Mouse (Mus musculus): Measurements from ENCODE around the gene Them4. TPM values are rescaled to one million over a fixed set of nuclear protein-coding genes. Genes with fewer than 3 reads are reported as not detected.

Gene Them4
- polyA plus RNA-seq, 1 experiment, result 2.1 TPM

DNA sequence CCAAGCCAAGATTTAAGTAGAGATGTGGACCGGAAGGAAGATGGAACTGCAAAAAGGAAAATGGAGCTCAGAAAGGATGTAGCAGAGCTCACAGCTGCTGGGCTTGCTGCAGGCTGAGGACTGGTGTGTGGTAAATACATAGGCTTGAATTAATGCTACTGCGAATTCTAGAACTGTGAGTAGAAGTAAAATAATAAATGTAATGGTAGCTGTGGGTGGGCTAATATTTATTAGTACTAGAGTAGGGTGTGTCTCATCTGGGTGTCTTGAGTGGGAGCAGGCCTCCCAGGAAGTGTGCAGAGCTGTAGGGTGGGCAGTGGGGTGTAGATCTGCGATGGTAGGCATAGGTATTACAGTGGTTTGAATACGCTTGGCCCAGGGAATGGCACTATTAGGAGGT is 24.6 kb downstream of the Them4 start:
- TF ChIP-seq GATA1 (IDR thresholded peaks at IDR 0.05; ENCODE audit: borderline replicate concordance, low read length), result no peak
- no peak for TF ChIP-seq FLI1 (IDR thresholded peaks at IDR 0.05; ENCODE audit: low read length)
- 0 out of 2 replicates have a peak, but pooled peaks cover 3% of the 10 kb centered on the region for H3K9me3 ChIP-seq
- H3K4me1 ChIP-seq, result no peaks in the 10 kb centered on the region
- no peaks in the 10 kb centered on the region for H3K36me3 ChIP-seq (replicated peaks; ENCODE audit: low read length)
- H3K4me3 ChIP-seq (replicated peaks), result no peak overlapping the region
- H3K27me3 ChIP-seq (replicated peaks), result no peaks in the 10 kb centered on the region

DNA sequence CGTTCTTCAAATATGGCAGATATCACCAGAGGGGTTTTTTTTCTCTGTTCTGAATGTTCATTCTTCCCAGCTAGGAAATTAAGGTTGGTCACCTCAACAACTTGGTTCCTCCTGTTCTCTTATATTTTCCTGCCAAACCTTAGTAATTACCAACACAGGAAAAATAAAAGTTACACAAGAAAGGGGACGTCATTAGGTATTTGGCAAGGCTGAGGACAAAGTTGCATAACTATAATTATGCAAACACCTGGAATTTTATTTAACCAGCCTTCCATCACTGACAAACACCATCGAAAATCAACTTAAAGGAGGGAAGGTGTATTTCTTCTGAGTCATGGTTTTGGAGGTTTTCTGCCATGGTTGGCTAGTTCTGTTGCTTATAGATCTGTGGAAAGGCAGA is 28.6 kb downstream of the Them4 start:
- Histone ChIP-seq H3K4me3 (replicated peaks) (no peak overlapping the region), H3K4me1 (no peaks in the 10 kb centered on the region), H3K36me3 (replicated peaks; ENCODE audit: low read length) (no peaks in the 10 kb centered on the region), H3K27me3 (replicated peaks) (peaks cover 4% of the 10 kb centered on the region), H3K9me3 (0 out of 2 replicates have a peak, but pooled peaks cover 3% of the 10 kb centered on the region)
- TF ChIP-seq GATA1 (IDR thresholded peaks at IDR 0.05; ENCODE audit: borderline replicate concordance, low read length), result no peak
- no peak for TF ChIP-seq FLI1 (IDR thresholded peaks at IDR 0.05; ENCODE audit: low read length)

DNA sequence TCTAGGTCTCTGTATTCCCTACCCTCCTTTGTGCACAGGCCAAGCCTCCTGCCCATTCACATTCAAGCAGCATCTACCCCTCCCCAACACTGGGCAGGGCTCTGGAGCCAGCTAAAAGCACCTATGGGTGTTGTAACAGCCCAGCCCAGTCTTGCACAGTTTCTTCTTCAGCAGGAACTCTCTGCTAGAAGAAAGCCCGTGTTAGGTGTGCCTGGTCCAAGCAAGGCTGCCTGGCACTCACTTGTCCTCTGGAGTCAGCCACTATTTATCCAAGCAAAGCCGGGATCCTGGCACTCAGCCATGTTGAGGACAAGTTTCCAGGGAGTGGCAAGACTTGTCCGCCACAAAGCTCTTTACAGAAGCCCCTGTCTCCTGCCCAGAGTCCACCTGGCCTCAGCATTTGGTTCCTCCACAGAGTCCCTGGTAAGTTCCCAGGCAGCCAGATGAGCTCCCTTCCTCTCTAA is 32.1 kb downstream of the Them4 start, which contains the start of gene Them5:
Gene Them5 (plus strand): TSS at position 141 of the 464 bp plus-strand sequence.
- H3K9me3 ChIP-seq, result 0 out of 2 replicates have a peak, but pooled peaks cover 3% of the 10 kb centered on the region

DNA sequence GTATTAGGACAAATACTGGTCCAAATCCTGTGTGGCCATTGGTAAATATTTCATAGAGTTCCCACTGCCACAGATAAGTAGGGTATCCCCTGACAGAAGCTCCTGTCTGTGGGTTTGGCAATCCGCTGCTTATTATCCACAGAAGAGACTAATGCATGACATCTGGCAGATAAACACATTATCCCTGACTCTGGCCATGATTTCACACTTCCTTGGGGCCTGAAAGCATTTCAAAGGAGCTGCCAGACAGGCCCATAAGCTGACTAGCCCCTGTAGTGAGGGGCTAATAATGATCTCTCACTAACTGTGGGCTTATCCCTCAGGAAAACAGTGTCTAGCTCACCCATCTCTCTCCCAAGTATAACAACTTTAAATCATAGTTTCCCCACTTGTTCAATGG is 32.7 kb downstream of the Them4 start:
- no peak for TF ChIP-seq FLI1 (IDR thresholded peaks at IDR 0.05; ENCODE audit: low read length)
- no peak for TF ChIP-seq GATA1 (IDR thresholded peaks at IDR 0.05; ENCODE audit: borderline replicate concordance, low read length)
- Histone ChIP-seq H3K27me3 (replicated peaks) (peaks cover 13% of the 10 kb centered on the region), H3K4me1 (no peaks in the 10 kb centered on the region), H3K36me3 (replicated peaks; ENCODE audit: low read length) (no peaks in the 10 kb centered on the region), H3K9me3 (0 out of 2 replicates have a peak, but pooled peaks cover 3% of the 10 kb centered on the region), H3K4me3 (replicated peaks) (no peak overlapping the region)

More for the DNA sequence above, 32.1 kb downstream of the Them4 start, which contains the start of gene Them5:
- peaks cover 13% of the 10 kb centered on the region for H3K27me3 ChIP-seq (replicated peaks)
- H3K4me1 ChIP-seq, result no peaks in the 10 kb centered on the region
- no peaks in the 10 kb centered on the region for H3K36me3 ChIP-seq (replicated peaks; ENCODE audit: low read length)
- H3K4me3 ChIP-seq (replicated peaks), result no peak within 1 kb of the TSS
- TF ChIP-seq FLI1 (IDR thresholded peaks at IDR 0.05; ENCODE audit: low read length) (no peak), GATA1 (IDR thresholded peaks at IDR 0.05; ENCODE audit: borderline replicate concordance, low read length) (no peak)

DNA sequence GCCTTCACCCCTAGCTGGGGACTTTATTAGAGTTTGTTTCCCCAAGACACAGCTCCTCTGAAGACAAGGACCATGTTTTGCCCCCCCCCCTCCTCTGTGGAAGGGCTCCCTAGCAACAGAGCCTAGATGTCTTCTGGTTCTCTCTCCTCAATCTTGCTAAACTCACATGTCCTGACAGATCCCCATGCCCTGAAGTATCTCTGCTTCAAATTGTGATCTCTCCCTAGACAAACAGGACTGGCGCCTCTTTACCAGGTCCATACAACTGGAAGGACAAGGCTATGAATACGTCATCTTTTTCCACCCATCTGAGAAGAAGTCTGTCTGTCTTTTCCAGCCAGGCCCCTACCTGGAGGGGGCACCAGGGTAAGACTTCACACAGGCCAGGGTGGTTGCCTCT is 34.3 kb downstream of the Them4 start:
- Histone ChIP-seq H3K27me3 (replicated peaks) (peaks cover 13% of the 10 kb centered on the region), H3K9me3 (no peaks in the 10 kb centered on the region), H3K36me3 (replicated peaks; ENCODE audit: low read length) (no peaks in the 10 kb centered on the region), H3K4me1 (no peaks in the 10 kb centered on the region), H3K4me3 (replicated peaks) (no peak overlapping the region)
- TF ChIP-seq FLI1 (IDR thresholded peaks at IDR 0.05; ENCODE audit: low read length) (no peak), GATA1 (IDR thresholded peaks at IDR 0.05; ENCODE audit: borderline replicate concordance, low read length) (no peak)

DNA sequence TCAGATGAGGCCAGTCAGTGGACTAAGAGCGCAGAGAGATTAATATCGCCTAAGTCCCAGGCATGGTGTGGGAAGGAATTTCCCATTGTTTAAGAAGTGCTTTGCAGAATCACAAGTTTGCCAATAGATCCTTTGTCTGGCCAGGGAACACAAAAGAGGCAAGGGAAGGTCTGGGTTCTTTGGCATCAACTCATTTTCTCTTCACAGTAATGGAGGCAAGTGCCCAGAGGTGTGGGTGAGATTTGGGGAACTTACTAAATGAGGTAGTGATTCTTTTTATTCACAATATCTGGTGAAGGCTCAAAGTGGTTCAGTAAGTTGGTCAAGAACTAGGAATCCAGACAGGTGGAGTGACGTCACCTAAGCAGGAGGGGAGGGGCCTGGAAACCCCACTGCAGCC is 35.0 kb downstream of the Them4 start:
- H3K27me3 ChIP-seq (replicated peaks), result peaks cover 17% of the 10 kb centered on the region
- H3K4me3 ChIP-seq (replicated peaks), result no peak overlapping the region
- no peaks in the 10 kb centered on the region for H3K9me3 ChIP-seq
- H3K36me3 ChIP-seq (replicated peaks; ENCODE audit: low read length), result no peaks in the 10 kb centered on the region
- H3K4me1 ChIP-seq, result no peaks in the 10 kb centered on the region
- TF ChIP-seq FLI1 (IDR thresholded peaks at IDR 0.05; ENCODE audit: low read length) (no peak), GATA1 (IDR thresholded peaks at IDR 0.05; ENCODE audit: borderline replicate concordance, low read length) (no peak)

DNA sequence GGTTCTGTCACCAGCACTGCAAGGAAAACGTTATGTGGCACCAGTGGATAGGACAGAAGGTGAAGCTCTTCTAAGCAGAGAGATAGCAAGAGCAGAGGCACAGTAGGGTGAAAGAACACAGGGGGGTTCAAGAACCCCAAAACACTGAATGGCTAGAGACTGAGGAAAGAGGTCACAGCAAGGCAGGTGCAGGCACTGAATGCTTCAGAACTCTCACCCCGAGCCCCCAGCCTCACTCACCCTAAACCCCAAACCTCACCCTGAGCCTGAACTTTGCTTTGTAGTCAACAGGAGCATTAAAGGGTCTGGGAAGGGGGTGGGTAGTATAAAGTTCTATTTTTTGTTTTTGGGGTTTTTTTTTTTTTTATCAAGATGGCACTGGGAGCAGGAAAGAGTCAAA is 38.3 kb downstream of the Them4 start:
- H3K4me1 ChIP-seq, result no peaks in the 10 kb centered on the region
- H3K4me3 ChIP-seq (replicated peaks), result no peak overlapping the region
- peaks cover 13% of the 10 kb centered on the region for H3K27me3 ChIP-seq (replicated peaks)
- peaks cover 15% of the 10 kb centered on the region for H3K9me3 ChIP-seq
- TF ChIP-seq GATA1 (IDR thresholded peaks at IDR 0.05; ENCODE audit: borderline replicate concordance, low read length) (no peak), FLI1 (IDR thresholded peaks at IDR 0.05; ENCODE audit: low read length) (no peak)
- H3K36me3 ChIP-seq (replicated peaks; ENCODE audit: low read length), result no peaks in the 10 kb centered on the region

DNA sequence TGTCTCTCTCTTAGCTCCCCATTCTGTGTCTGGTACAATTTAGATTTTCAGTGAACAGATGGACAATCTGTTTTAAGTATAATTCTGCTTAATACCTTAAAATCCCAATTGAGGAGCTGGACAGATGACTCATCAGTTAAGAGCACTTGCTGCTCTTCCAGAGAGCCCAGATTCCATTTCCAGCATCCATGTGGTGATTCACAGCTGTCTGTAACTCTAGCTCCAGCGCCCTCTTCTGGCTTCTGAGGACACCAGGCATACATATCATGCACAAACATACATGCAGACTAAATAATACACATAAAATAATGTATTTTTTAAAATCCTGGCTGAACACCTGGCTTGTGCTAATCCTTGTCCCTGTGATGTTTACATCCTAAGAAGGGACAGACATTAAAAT is 50.9 kb downstream of the Them4 start:
- peaks cover 22% of the 10 kb centered on the region for H3K9me3 ChIP-seq
- peaks cover 61% of the 10 kb centered on the region for H3K27me3 ChIP-seq (replicated peaks)
- no peak for TF ChIP-seq GATA1 (IDR thresholded peaks at IDR 0.05; ENCODE audit: borderline replicate concordance, low read length)
- TF ChIP-seq FLI1 (IDR thresholded peaks at IDR 0.05; ENCODE audit: low read length), result no peak
- no peaks in the 10 kb centered on the region for H3K36me3 ChIP-seq (replicated peaks; ENCODE audit: low read length)
- peaks cover 10% of the 10 kb centered on the region; the same call in 1 of the 2 replicates for H3K4me1 ChIP-seq
- H3K4me3 ChIP-seq (replicated peaks), result no peak overlapping the region

DNA sequence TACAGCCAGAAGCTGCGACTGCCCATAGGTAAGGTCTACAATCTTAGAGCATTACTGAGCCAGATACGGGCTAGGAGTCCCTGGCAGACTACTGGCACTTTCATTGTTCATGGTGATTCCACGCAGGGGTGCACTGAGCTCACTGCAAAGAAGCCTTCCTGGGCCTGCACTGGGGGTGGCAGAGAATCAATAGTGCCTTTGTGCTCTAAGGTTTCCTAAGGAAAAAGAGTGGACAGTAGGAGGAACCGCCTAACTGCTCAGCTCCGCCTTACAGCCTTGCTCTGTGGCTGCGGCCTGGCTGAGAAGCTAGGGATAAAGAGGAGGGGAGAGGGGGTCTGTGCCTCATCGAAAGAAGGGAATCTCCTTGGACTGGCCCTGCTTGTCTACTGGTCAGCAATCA is 52.2 kb downstream of the Them4 start, which contains the start of gene C2cd4d:
Gene C2cd4d (plus strand): TSS at position 301 of the 400 bp plus-strand sequence.
- Histone ChIP-seq H3K4me1 (peaks cover 10% of the 10 kb centered on the region; the same call in 1 of the 2 replicates), H3K27me3 (replicated peaks) (peaks cover 66% of the 10 kb centered on the region)

DNA sequence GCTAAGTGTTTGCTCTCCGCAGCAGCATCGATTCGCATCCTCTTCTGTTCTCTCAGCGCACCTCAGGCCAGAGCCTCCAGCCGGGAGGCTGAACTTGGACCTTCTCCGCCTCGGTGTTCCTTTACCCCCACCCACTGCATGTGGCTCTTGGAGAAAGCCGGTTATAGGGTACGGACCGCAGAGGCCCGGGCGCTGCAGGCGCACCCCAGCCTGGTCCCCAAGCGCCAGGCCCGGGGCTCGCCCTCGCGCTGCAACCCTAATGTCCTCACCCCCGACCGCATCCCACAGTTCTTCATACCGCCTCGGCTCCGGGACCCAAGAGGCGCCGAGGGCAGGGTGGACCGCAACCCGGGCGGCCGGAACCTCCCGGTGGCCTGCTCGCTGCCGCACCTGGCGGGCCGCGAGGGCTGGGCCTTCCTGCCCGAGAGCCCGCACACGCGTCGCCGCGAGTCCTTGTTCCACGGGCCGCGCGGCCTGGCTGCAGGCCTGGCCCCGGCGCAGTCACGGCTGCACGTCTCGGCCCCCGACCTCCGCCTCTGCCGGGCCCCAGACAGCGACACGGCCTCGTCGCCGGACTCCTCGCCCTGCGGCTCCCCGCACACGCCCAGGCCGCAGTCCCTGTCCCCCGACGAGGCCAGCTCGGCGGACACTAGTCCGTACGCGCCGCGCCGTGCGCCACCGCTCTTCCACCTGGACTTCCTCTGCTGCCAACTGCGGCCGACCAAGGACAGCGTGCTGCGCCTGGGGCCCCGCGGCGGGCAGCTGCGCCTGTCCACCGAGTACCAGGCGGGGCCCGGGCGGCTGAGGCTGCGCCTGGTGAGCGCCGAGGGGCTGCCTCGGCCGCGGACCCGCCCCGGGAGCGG is 53.6 kb downstream of the Them4 start:
- peaks cover 10% of the 10 kb centered on the region; the same call in 1 of the 2 replicates for H3K4me1 ChIP-seq
- H3K4me3 ChIP-seq (replicated peaks), result peak overlapping the region; percentile 78
- peaks cover 18% of the 10 kb centered on the region for H3K9me3 ChIP-seq
- no peaks in the 10 kb centered on the region for H3K36me3 ChIP-seq (replicated peaks; ENCODE audit: low read length)
- H3K27me3 ChIP-seq (replicated peaks), result peaks cover 68% of the 10 kb centered on the region
- no peak for TF ChIP-seq FLI1 (IDR thresholded peaks at IDR 0.05; ENCODE audit: low read length)
- TF ChIP-seq GATA1 (IDR thresholded peaks at IDR 0.05; ENCODE audit: borderline replicate concordance, low read length), result no peak

More for the DNA sequence above, 52.2 kb downstream of the Them4 start, which contains the start of gene C2cd4d:
- TF ChIP-seq FLI1 (IDR thresholded peaks at IDR 0.05; ENCODE audit: low read length) (no peak), GATA1 (IDR thresholded peaks at IDR 0.05; ENCODE audit: borderline replicate concordance, low read length) (no peak)
- H3K4me3 ChIP-seq (replicated peaks), result no peak within 1 kb of the TSS
- H3K36me3 ChIP-seq (replicated peaks; ENCODE audit: low read length), result no peaks in the 10 kb centered on the region
- H3K9me3 ChIP-seq, result peaks cover 18% of the 10 kb centered on the region
